Mouse (Mus musculus) heart, embryonic 10.5 days (tissue): Measurements from ENCODE around the gene Tmem115. TPM values are rescaled to one million over a fixed set of nuclear protein-coding genes. Genes with fewer than 3 reads are reported as not detected.

Source experiments
- DNase-seq: peaks from one replicate; pipeline ENCODE4 v3.0.0-alpha.2; 2017; ENCODE audit warnings: low spot score
- H3K27ac ChIP-seq: fragments of 300-500 bp; sonication (generic); 2 replicates; pipeline ENCODE4 v1.5.1; 2016; ENCODE audit warnings: mild to moderate bottlenecking
- H3K27me3 ChIP-seq: fragments of 300-500 bp; sonication (generic); 2 replicates; pipeline ENCODE4 v1.6.1; 2016; ENCODE audit warnings: mild to moderate bottlenecking; ENCODE audit not compliant: poor library complexity, insufficient read depth, severe bottlenecking
- H3K36me3 ChIP-seq: fragments of 300-500 bp; sonication (generic); 2 replicates; pipeline ENCODE4 v1.6.1; 2016; ENCODE audit warnings: mild to moderate bottlenecking, moderate library complexity
- H3K4me1 ChIP-seq: fragments of 300-500 bp; sonication (generic); 2 replicates; pipeline ENCODE4 v1.6.1; 2016; ENCODE audit warnings: mild to moderate bottlenecking
- H3K4me3 ChIP-seq: fragments of 300-500 bp; sonication (generic); 2 replicates; pipeline ENCODE4 v1.5.1; 2016; ENCODE audit warnings: mild to moderate bottlenecking, moderate library complexity
- H3K9me3 ChIP-seq: fragments of 300-500 bp; sonication (generic); 2 replicates; pipeline ENCODE4 v1.6.1; 2016; ENCODE audit warnings: mild to moderate bottlenecking, moderate library complexity
- WGBS: fragments of 180-500 bp; shearing (Covaris S2); methylation state at CpG from one replicate; pipeline ENCODE4 v1.1.7; 2016; 5-methylcytosine and 5-hydroxymethylcytosine counted together
- polyA plus RNA-seq: library from polyadenylated mRNA; unstranded; fragments of >200 nt; fragmentation: Nextera tagmentation; extraction: Ambion mirVana; gene quantifications from 2 replicates; pipeline ENCODE4 v1.2.1, GENCODE M21; 2016

The Tmem115 gene
- polyA plus RNA-seq: 42.7 and 46.8 TPM in 2 replicates

DNA sequence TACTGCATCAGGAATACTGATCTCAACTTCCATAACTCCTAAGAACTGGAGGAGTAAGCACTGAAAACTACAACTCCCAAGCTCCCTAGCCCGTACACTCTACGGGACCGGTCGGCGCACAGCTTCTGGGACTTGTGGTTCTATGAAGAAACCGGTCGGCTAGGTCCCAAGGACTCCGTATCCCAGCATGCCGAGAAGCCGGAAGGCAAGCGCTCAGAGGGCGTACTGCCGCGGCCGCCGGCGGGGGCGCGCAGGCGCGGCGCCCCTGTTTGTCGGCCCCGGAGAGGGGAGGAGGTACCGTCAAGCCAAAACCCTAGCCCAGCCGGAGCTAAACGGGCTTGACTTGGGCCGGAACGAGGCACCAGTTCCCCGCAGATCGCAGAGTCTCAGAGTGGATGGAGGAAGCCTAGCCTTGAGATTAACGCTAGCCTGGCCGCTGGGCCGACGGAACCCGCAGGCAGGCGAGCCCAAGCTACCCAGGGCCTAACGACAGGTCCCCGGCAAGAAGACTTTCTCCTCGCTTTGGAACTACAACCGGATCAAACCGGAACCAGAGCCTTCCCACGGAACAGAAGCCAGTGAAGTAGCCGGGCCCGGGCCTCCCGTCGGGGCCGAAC is at the start of gene Tmem115:
Tmem115 (plus strand) TSS at position 155 of the 617 bp plus-strand sequence.
- Histone ChIP-seq H3K9me3 (no peaks in the 10 kb centered on the region), H3K36me3 (peaks cover 24% of the 10 kb centered on the region), H3K27ac (peak within 1 kb of the TSS; percentile 92), H3K4me1 (peaks cover 40% of the 10 kb centered on the region), H3K27me3 (0 out of 2 replicates have a peak, but pooled peaks cover 5% of the 10 kb centered on the region), H3K4me3 (peak within 1 kb of the TSS; percentile 88)
- WGBS: under 1% methylated on average over 48 of the region's 48 CpGs
- peak; percentile 99 for DNase-seq

GRCm38 (mm10) chr9:107484302-107484701 is 49.4 kb upstream of the Tmem115 start:
- no peak overlapping the region for H3K27ac ChIP-seq
- peaks cover 32% of the 10 kb centered on the region for H3K4me1 ChIP-seq
- no peak for DNase-seq
- no peaks in the 10 kb centered on the region for H3K36me3 ChIP-seq
- no peak overlapping the region for H3K4me3 ChIP-seq
- 82% methylated on average over 17 of the region's 17 CpGs for WGBS
- 0 out of 2 replicates have a peak, but pooled peaks cover 11% of the 10 kb centered on the region for H3K27me3 ChIP-seq
- H3K9me3 ChIP-seq: no peaks in the 10 kb centered on the region

DNA sequence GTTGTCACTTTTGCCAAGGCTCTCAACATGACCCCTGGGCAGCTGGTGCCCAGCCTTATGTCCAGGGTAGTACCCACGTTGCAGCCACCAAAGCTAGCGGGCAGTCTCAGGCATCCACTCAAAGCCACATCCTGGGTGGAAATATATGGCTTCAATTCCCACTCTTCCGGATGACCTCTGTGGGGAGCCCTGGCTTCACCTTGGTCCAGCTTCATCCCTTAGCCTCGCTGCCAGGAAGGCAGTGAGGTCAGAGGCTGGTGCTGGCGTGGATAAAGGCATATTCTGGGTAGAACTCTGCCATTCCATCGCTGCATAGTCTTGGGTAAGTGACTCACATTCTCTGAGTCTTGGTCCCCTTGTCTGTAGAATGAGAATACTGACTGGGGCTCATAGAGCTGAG is 49.0 kb upstream of the Tmem115 start:
- 0 out of 2 replicates have a peak, but pooled peaks cover 8% of the 10 kb centered on the region for H3K27me3 ChIP-seq
- no peaks in the 10 kb centered on the region for H3K36me3 ChIP-seq
- 79% methylated on average over 6 of the region's 6 CpGs for WGBS
- peaks cover 27% of the 10 kb centered on the region for H3K4me1 ChIP-seq
- no peak overlapping the region for H3K27ac ChIP-seq
- no peak overlapping the region for H3K4me3 ChIP-seq
- H3K9me3 ChIP-seq: no peaks in the 10 kb centered on the region
- no peak for DNase-seq

DNA sequence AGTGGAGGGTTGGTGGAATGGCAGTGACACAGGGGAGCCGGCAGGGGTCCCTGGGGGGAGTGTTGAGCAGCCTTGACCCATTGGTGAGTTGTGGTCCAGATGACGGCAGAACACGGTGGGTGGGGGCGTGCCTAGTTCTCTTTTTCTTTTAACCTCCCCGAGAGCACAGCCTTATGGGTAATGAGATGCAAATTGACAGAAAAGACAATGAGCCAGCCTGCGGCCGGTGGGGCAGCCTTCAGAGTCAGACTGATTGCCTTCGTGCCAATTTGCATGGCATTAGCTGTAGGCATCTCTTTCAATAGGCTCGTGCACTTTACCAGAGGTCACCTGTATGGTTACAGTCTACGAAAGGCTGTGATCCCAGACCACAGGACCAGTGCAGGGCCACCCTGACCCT is 47.7 kb upstream of the Tmem115 start:
- Histone ChIP-seq H3K4me1 (0 out of 2 replicates have a peak, but pooled peaks cover 18% of the 10 kb centered on the region), H3K27me3 (0 out of 2 replicates have a peak, but pooled peaks cover 6% of the 10 kb centered on the region), H3K4me3 (no peak overlapping the region), H3K27ac (no peak overlapping the region), H3K36me3 (no peaks in the 10 kb centered on the region), H3K9me3 (no peaks in the 10 kb centered on the region)
- 69% methylated on average over 10 of the region's 10 CpGs for WGBS
- DNase-seq: no peak

DNA sequence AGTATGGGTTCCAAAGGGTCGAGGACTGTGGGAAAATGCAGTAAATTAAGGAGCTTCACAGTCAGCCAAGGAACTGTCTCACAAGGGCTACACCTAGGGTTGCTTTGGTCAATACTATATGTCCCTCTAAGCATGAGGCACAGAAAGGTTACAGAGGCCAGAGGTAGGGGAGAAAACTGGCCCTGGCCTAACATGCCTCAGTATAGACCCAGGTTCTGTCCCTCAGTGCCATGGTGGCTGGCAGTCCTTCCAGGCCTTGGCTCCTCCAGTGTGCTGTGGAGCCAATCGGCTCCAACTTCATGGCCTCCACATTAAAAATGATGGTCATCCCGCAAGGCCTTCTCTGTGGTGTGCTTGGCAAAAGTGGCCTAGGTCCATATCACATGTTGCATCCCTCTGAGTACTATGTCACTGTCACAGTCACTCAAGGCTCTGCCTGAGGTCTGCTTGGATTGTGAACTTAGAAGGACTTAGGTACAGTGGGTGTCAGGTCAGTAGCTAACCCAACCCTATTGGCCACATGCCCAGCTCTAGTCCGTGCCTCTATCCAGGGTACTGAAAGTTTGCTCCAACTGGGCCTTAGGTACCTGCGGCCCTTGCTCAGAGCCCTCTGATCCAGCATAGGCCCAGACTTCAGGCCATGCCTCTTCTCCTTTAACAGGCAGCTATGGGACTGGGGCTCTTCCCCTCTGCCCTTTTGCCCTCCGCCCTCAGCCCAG is 47.1 kb upstream of the Tmem115 start:
- 0 out of 2 replicates have a peak, but pooled peaks cover 6% of the 10 kb centered on the region for H3K27me3 ChIP-seq
- H3K4me3 ChIP-seq: no peak overlapping the region
- H3K9me3 ChIP-seq: no peaks in the 10 kb centered on the region
- WGBS: 65% methylated on average over 6 of the region's 6 CpGs
- H3K4me1 ChIP-seq: 0 out of 2 replicates have a peak, but pooled peaks cover 18% of the 10 kb centered on the region
- no peak overlapping the region for H3K27ac ChIP-seq
- DNase-seq: no peak
- no peaks in the 10 kb centered on the region for H3K36me3 ChIP-seq

GRCm38 (mm10) chr9:107490146-107490545 is 43.6 kb upstream of the Tmem115 start:
- H3K36me3 ChIP-seq: no peaks in the 10 kb centered on the region
- H3K4me3 ChIP-seq: peak overlapping the region; percentile 41
- no peaks in the 10 kb centered on the region for H3K27me3 ChIP-seq
- peaks cover 40% of the 10 kb centered on the region for H3K4me1 ChIP-seq
- no peaks in the 10 kb centered on the region for H3K9me3 ChIP-seq
- H3K27ac ChIP-seq: peak overlapping the region; percentile 72; the same call in 1 of the 2 replicates
- 64% methylated on average over 8 of the region's 8 CpGs for WGBS
- DNase-seq: no peak

DNA sequence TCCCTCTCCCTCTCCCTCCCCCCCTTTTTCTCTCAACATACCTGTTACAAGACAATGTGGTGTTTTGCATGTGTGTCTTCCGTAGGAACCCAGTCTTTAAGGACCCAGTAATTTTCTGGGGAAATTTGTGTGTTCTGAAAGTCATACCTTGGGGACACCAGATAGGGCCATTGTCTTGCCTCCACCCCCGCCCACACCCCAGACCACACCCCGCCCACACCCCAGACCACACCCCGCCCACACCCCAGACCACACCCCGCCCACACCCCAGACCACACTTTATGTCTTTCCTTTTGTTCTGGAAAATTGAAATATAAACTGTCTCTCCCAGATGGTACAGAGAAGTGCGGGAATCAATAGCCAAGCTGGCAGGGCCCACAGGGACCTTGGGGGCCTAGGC is 43.1 kb upstream of the Tmem115 start:
- Histone ChIP-seq H3K4me1 (peaks cover 40% of the 10 kb centered on the region), H3K9me3 (no peaks in the 10 kb centered on the region), H3K4me3 (peak overlapping the region; percentile 41), H3K27me3 (no peaks in the 10 kb centered on the region), H3K27ac (peak overlapping the region; percentile 72; the same call in 1 of the 2 replicates), H3K36me3 (no peaks in the 10 kb centered on the region)
- no peak for DNase-seq
- 48% methylated on average over 6 of the region's 6 CpGs for WGBS

DNA sequence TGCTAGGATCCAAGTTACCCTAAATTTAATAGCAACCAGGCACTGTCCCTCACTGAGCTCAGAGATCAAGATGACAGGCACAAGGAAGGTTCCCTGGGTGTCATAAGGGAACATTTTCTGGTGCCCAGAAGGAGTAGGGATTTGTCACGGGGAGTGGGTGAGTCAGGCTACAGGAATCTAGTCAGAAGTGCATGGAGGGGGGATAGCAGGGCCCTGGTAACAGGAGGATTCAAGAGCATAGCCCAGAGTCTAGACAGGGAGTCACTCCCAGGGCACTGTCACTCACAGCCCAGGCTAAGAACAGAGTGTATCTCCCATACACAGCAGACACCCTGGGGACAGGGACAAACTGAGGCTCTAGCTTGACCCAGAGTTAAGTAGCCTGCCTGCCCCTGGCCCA is 40.2 kb upstream of the Tmem115 start:
- no peak overlapping the region for H3K4me3 ChIP-seq
- no peak for DNase-seq
- H3K9me3 ChIP-seq: no peaks in the 10 kb centered on the region
- peaks cover 46% of the 10 kb centered on the region for H3K4me1 ChIP-seq
- H3K27me3 ChIP-seq: no peaks in the 10 kb centered on the region
- peaks cover 5% of the 10 kb centered on the region; the same call in 1 of the 2 replicates for H3K36me3 ChIP-seq
- 29% methylated on average over 1 of the region's 1 CpGs for WGBS
- peak overlapping the region; percentile 75; the same call in 1 of the 2 replicates for H3K27ac ChIP-seq

- H3K4me1 ChIP-seq: peaks cover 46% of the 10 kb centered on the region
- H3K27ac ChIP-seq: peak overlapping the region; percentile 75
- no peaks in the 10 kb centered on the region for H3K27me3 ChIP-seq
- 84% methylated on average over 12 of the region's 12 CpGs for WGBS
- H3K4me3 ChIP-seq: no peak overlapping the region
- H3K36me3 ChIP-seq: peaks cover 10% of the 10 kb centered on the region; the same call in 1 of the 2 replicates
- no peak for DNase-seq
- H3K9me3 ChIP-seq: no peaks in the 10 kb centered on the region
These were observed 39.5 kb upstream of the Tmem115 start for GRCm38 (mm10) chr9:107494238-107494637.

- Histone ChIP-seq H3K4me1 (peaks cover 56% of the 10 kb centered on the region), H3K4me3 (no peak overlapping the region), H3K9me3 (no peaks in the 10 kb centered on the region), H3K27me3 (no peaks in the 10 kb centered on the region), H3K36me3 (peaks cover 14% of the 10 kb centered on the region), H3K27ac (no peak overlapping the region)
- no peak for DNase-seq
- WGBS: 78% methylated on average over 3 of the region's 3 CpGs
These were observed 37.4 kb upstream of the Tmem115 start for GRCm38 (mm10) chr9:107496359-107496758.

- 59% methylated on average over 3 of the region's 3 CpGs for WGBS
- no peaks in the 10 kb centered on the region for H3K27me3 ChIP-seq
- no peak overlapping the region for H3K4me3 ChIP-seq
- H3K36me3 ChIP-seq: peaks cover 14% of the 10 kb centered on the region
- H3K27ac ChIP-seq: peak overlapping the region; percentile 19; the same call in 1 of the 2 replicates
- DNase-seq: no peak
- H3K4me1 ChIP-seq: peaks cover 43% of the 10 kb centered on the region
- H3K9me3 ChIP-seq: no peaks in the 10 kb centered on the region
These were observed 32.9 kb upstream of the Tmem115 start for GRCm38 (mm10) chr9:107500708-107501286.

- Histone ChIP-seq H3K27ac (no peak overlapping the region), H3K27me3 (no peaks in the 10 kb centered on the region), H3K36me3 (peaks cover 14% of the 10 kb centered on the region), H3K9me3 (no peaks in the 10 kb centered on the region), H3K4me1 (peaks cover 49% of the 10 kb centered on the region), H3K4me3 (no peak overlapping the region)
- DNase-seq: no peak
- 87% methylated on average over 12 of the region's 12 CpGs for WGBS
These were observed 31.5 kb upstream of the Tmem115 start for GRCm38 (mm10) chr9:107502131-107502846.
